Mouse (Mus musculus): ENCODE data around the gene Gm10772. TPM values are rescaled to one million over a fixed set of nuclear protein-coding genes. Genes with fewer than 3 reads are reported as not detected.

Gene Gm10772
- polyA plus RNA-seq (2014; fragmentation: Illumina TruSeq; extraction: RNeasy Lipid Tissue Mini Kit (QIAGEN cat#74804); ENCODE audit: low read depth, low replicate concordance): not detected

DNA sequence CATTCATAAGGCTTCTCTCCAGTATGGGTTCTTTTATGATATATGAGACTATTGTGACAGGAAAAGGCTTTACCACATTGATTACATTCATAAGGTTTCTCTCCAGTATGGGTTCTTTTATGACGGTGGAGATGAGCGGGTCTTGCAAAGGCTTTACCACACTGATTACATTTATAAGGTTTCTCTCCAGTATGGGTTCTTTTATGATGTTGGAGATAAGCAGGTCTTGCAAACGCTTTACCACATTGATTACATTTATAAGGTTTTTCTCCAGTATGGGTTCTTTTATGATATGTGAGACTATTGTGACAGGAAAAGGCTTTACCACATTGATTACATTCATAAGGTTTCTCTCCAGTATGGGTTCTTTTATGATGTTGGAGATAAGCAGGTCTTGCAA lies at the start of gene Gm10772:
TSS of gene Gm10772 (minus strand) at position 101 of the 400 bp plus-strand sequence.

Other genes starting within 250 kb of the Gm10772 start
- gene Gm10324, start 108.0 kb downstream of the Gm10772 start, polyA plus RNA-seq (2014; fragmentation: Illumina TruSeq; extraction: RNeasy Lipid Tissue Mini Kit (QIAGEN cat#74804); ENCODE audit: low read depth, low replicate concordance): not detected
- not detected for gene 2410141K09Rik, start 213.5 kb upstream of the Gm10772 start, polyA plus RNA-seq (2014; fragmentation: Illumina TruSeq; extraction: RNeasy Lipid Tissue Mini Kit (QIAGEN cat#74804); ENCODE audit: low read depth, low replicate concordance)